Mouse (Mus musculus): ENCODE data around the gene Crygb.

GRCm38 (mm10) chr1:65048781-65049180 lies 33.3 kb downstream of the Crygb start:
- TF ChIP-seq EP300 (IDR thresholded peaks at IDR 0.05; ENCODE audit: low read depth) (no peak), CTCF (IDR thresholded peaks at IDR 0.05; ENCODE audit: low read depth) (no peak)

All from liver, embryonic 14.5 days (tissue).